Mouse (Mus musculus) liver, postnatal 0 days (tissue): ENCODE results near the gene Dhrs9.

Experiments
- CTCF ChIP-seq: sonication (generic); IDR thresholded peaks from 2 replicates; pipeline ENCODE4 v1.5.1; 2016; ENCODE audit warnings: antibody characterized with exemption, low read depth
- EP300 ChIP-seq: IDR thresholded peaks from 2 replicates; pipeline ENCODE4 v1.6.1; 2016; ENCODE audit warnings: antibody characterized with exemption, low read depth, mild to moderate bottlenecking

- TF ChIP-seq EP300 (peak; percentile 67), CTCF (no peak)
Observed at GRCm38 (mm10) chr2:69386118-69386871, 6.0 kb downstream of the Dhrs9 start.
